Mouse (Mus musculus): ENCODE results near the gene Ugp2. TPM values are rescaled to one million over a fixed set of nuclear protein-coding genes. Genes with fewer than 3 reads are reported as not detected.

Gene Ugp2
- polyA plus RNA-seq, 1 experiment from 2014 or later: 42.9 TPM

DNA sequence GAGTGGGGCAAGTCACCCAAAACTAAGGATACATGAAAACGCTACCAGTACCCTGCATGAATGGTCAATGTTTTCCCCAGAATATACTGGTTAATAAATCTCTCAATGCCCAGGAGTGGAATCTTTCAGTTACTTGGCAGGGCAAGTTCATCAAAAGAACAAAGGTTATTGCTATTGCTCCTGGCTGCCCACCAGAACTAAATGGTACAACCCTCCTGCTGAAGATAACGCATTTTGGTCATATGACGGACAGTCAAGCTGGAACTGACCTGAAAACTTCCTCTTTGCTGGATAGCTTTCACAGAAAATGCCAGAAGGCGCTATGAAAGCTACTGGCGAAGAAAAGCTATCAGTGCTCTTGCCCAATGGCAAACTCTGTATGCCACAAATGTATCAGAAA, 45.2 kb downstream of the Ugp2 start:
- H3K27ac ChIP-seq (ENCODE audit: low read depth, low read length): no peak overlapping the region
- DNase-seq (ENCODE audit: low spot score) (no peak), ATAC-seq (no peak)
- H3K4me1 ChIP-seq (ENCODE audit: control insufficient read depth, insufficient read depth, low read length): no peaks in the 10 kb centered on the region
- peaks cover 40% of the 10 kb centered on the region for H3K36me3 ChIP-seq (ENCODE audit: control insufficient read depth, insufficient read depth, low read length)
- H3K9me3 ChIP-seq (replicated peaks; ENCODE audit: control insufficient read depth, low read length): no peaks in the 10 kb centered on the region
- no peak overlapping the region for H3K4me2 ChIP-seq (ENCODE audit: low read length)
- 93% methylated on average over 5 of the region's 5 CpGs for WGBS
- H3K9ac ChIP-seq (ENCODE audit: low read length): no peak overlapping the region
- H3K4me3 ChIP-seq (ENCODE audit: low read depth, low read length): no peak overlapping the region
- H3K27me3 ChIP-seq (replicated peaks; ENCODE audit: control insufficient read depth, insufficient read depth, low read length): no peaks in the 10 kb centered on the region

DNA sequence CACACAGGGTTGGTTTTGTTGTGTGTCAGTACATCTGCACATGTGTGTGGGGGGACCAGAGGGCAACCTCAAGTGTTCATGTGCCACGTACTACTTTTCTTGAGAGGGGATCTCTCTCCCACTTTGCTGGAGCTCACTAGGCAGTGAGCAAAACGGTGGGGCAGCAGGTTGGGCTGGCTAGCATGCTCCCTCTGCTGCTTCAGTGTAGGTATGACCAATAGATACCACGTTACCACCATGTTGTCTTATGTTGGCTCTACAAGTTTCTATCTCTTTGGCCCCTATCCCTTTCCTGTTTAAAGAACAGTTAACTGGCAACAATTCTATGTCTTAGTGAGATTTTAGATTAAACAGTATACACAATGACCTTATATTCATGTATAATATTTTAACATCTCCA, 48.7 kb downstream of the Ugp2 start:
- DNase-seq (ENCODE audit: low spot score) (no peak), ATAC-seq (no peak)
- H3K27ac ChIP-seq (ENCODE audit: low read depth, low read length): no peak overlapping the region
- peaks cover 23% of the 10 kb centered on the region for H3K36me3 ChIP-seq (ENCODE audit: control insufficient read depth, insufficient read depth, low read length)
- H3K4me2 ChIP-seq (ENCODE audit: low read length): no peak overlapping the region
- H3K27me3 ChIP-seq (replicated peaks; ENCODE audit: control insufficient read depth, insufficient read depth, low read length): no peaks in the 10 kb centered on the region
- H3K9me3 ChIP-seq (replicated peaks; ENCODE audit: control insufficient read depth, low read length): no peaks in the 10 kb centered on the region
- WGBS: 89% methylated on average over 3 of the region's 3 CpGs
- H3K9ac ChIP-seq (ENCODE audit: low read length): no peak overlapping the region
- H3K4me3 ChIP-seq (ENCODE audit: low read depth, low read length): no peak overlapping the region
- H3K4me1 ChIP-seq (ENCODE audit: control insufficient read depth, insufficient read depth, low read length): no peaks in the 10 kb centered on the region

DNA sequence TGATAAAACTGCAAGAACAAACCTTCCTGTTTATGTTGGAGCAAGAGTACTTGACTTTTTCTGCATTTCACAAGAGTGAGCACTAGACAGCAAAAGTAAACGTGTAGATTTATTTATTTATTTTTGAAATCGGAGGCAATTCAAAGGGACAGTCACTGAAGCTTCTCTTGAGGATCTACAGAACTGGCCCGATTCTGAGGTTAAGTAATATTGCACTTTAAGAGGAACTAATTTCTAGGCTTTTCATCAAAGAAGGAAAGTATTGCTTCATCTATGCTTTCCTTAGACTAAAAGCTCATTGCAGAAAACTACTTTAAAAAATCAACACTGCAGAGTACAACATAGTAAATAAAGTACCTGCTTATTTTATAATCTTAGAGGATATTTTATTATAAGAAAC, 49.4 kb downstream of the Ugp2 start:
- H3K4me1 ChIP-seq (ENCODE audit: control insufficient read depth, insufficient read depth, low read length): no peaks in the 10 kb centered on the region
- no peaks in the 10 kb centered on the region for H3K27me3 ChIP-seq (replicated peaks; ENCODE audit: control insufficient read depth, insufficient read depth, low read length)
- no peak overlapping the region for H3K27ac ChIP-seq (ENCODE audit: low read depth, low read length)
- DNase-seq (ENCODE audit: low spot score) (no peak), ATAC-seq (no peak)
- H3K9me3 ChIP-seq (replicated peaks; ENCODE audit: control insufficient read depth, low read length): no peaks in the 10 kb centered on the region
- no peak overlapping the region for H3K4me3 ChIP-seq (ENCODE audit: low read depth, low read length)
- 89% methylated on average over 3 of the region's 3 CpGs for WGBS
- no peak overlapping the region for H3K9ac ChIP-seq (ENCODE audit: low read length)
- H3K36me3 ChIP-seq (ENCODE audit: control insufficient read depth, insufficient read depth, low read length): peaks cover 22% of the 10 kb centered on the region
- no peak overlapping the region for H3K4me2 ChIP-seq (ENCODE audit: low read length)

DNA sequence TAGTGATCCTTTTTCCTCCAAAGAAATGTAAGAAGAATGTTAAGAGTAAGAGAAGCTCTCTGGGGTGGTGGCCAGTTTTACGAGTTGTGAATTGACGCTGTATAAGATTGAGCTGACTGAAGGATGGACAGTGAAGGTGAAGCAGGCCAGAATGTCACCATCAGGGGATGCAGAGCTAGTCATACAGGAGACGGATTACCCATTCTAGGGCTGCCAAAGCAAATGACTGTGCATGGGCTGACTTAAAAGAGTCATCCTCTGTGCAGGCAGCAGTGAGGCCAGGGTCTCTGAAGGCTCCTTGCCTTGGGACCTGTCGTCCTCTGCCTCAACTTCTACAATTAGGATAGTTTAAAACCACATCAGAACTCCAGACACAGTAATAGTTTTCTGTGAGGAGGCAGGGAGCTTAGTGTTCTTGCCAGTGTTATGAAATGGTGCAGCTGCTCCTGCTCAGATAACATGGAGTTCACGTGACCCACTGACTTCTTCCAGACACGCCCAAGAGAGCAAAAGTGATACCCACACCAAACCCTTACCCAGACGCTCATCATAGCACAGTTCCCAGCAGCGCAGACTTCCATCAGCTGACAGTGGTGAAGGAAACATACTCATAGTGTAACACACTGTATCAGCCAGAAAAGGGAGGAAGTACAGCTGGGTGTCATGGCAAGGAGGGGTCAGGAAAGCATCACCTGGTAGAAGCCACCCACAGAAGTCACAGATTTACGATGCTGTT, 56.9 kb downstream of the Ugp2 start:
- ATAC-seq (no peak), DNase-seq (ENCODE audit: low spot score) (no peak)
- H3K4me1 ChIP-seq (ENCODE audit: control insufficient read depth, insufficient read depth, low read length): no peaks in the 10 kb centered on the region
- no peaks in the 10 kb centered on the region for H3K27me3 ChIP-seq (replicated peaks; ENCODE audit: control insufficient read depth, insufficient read depth, low read length)
- no peaks in the 10 kb centered on the region for H3K9me3 ChIP-seq (replicated peaks; ENCODE audit: control insufficient read depth, low read length)
- H3K4me2 ChIP-seq (ENCODE audit: low read length): no peak overlapping the region
- no peak overlapping the region for H3K9ac ChIP-seq (ENCODE audit: low read length)
- H3K27ac ChIP-seq (ENCODE audit: low read depth, low read length): no peak overlapping the region
- WGBS: 94% methylated on average over 9 of the region's 9 CpGs
- H3K4me3 ChIP-seq (ENCODE audit: low read depth, low read length): no peak overlapping the region
- peaks cover 20% of the 10 kb centered on the region for H3K36me3 ChIP-seq (ENCODE audit: control insufficient read depth, insufficient read depth, low read length)

DNA sequence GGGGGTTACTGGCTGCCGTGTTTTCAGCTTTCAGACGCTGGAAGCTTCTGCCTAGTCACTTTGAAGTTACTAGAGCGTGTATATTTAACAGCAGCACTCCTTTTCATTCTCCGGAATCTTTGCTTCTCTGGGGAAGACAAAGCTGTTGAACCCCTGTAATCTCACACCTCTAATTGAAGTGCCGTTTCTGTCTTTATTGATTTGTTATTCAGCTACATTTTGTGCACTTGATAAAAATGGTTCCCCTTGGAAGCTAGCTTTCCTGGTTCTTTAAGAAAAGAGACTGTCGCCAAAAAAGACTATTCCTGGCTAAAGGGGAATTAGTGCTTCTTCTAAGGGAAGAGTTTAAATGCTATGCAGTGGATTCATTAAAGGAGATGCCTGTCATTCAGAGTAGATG, 61.5 kb downstream of the Ugp2 start:
- no peaks in the 10 kb centered on the region for H3K9me3 ChIP-seq (replicated peaks; ENCODE audit: control insufficient read depth, low read length)
- DNase-seq (ENCODE audit: low spot score) (peak; percentile 4), ATAC-seq (no peak)
- no peak overlapping the region for H3K4me3 ChIP-seq (ENCODE audit: low read depth, low read length)
- H3K36me3 ChIP-seq (ENCODE audit: control insufficient read depth, insufficient read depth, low read length): peaks cover 19% of the 10 kb centered on the region
- H3K4me2 ChIP-seq (ENCODE audit: low read length): no peak overlapping the region
- 13% methylated on average over 6 of the region's 6 CpGs for WGBS
- H3K9ac ChIP-seq (ENCODE audit: low read length): no peak overlapping the region
- H3K27me3 ChIP-seq (replicated peaks; ENCODE audit: control insufficient read depth, insufficient read depth, low read length): no peaks in the 10 kb centered on the region
- H3K4me1 ChIP-seq (ENCODE audit: control insufficient read depth, insufficient read depth, low read length): no peaks in the 10 kb centered on the region
- H3K27ac ChIP-seq (ENCODE audit: low read depth, low read length): no peak overlapping the region

DNA sequence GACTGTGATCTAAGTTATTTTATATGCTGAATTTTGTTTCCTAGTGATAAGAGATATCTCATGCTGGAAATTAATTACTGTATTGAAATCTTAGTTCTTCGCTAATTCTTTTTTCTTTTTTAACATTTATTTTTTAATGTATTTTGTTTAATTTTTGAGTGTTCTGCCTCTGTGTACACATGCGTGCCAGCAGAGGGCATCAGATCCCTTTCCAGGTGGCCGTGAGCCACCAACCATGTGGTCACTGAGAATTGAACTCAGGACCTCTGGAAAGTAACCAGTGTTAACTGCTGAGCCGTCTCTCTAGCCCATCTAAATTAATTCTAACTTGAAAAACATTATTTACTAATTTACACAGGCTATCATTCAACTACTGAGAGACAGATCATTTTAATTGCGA, 62.9 kb downstream of the Ugp2 start:
- Histone ChIP-seq H3K4me2 (ENCODE audit: low read length) (no peak overlapping the region), H3K27me3 (replicated peaks; ENCODE audit: control insufficient read depth, insufficient read depth, low read length) (no peaks in the 10 kb centered on the region), H3K4me1 (ENCODE audit: control insufficient read depth, insufficient read depth, low read length) (no peaks in the 10 kb centered on the region), H3K9ac (ENCODE audit: low read length) (no peak overlapping the region), H3K9me3 (replicated peaks; ENCODE audit: control insufficient read depth, low read length) (no peaks in the 10 kb centered on the region), H3K36me3 (ENCODE audit: control insufficient read depth, insufficient read depth, low read length) (peaks cover 12% of the 10 kb centered on the region), H3K4me3 (ENCODE audit: low read depth, low read length) (no peak overlapping the region), H3K27ac (ENCODE audit: low read depth, low read length) (no peak overlapping the region)
- WGBS: 84% methylated on average over 5 of the region's 5 CpGs
- ATAC-seq: no peak
- no peak for DNase-seq (ENCODE audit: low spot score)

DNA sequence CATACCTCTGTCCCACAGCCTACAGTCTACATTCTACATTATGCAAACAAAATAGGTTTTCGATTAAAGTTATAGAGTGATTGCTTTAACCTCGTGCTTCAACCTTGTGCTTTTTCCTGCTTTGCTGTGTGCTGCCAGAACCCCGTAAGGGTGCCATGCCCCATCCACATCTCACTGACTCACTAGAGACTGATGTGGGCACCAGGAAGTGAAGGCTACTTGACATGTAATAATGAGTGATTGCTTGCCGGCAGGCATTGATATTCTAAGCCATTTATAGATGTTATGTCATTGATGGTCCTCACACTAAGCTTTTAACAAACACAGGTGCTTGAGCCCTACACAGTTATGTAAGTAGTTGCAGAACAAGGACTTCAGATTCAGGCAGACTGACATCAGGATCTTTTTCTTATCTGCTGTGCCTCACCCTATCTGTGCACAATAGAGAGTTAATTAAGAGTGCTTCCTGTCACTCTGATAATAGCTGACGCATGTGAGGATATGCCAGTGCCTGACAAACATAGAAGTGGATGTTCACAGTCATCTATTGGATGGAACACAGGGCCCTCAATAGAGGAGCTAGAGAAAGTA, 63.8 kb downstream of the Ugp2 start:
- no peaks in the 10 kb centered on the region for H3K27me3 ChIP-seq (replicated peaks; ENCODE audit: control insufficient read depth, insufficient read depth, low read length)
- WGBS: 86% methylated on average over 5 of the region's 5 CpGs
- no peak overlapping the region for H3K4me2 ChIP-seq (ENCODE audit: low read length)
- H3K9ac ChIP-seq (ENCODE audit: low read length): no peak overlapping the region
- DNase-seq (ENCODE audit: low spot score): no peak
- peaks cover 13% of the 10 kb centered on the region for H3K36me3 ChIP-seq (ENCODE audit: control insufficient read depth, insufficient read depth, low read length)
- no peaks in the 10 kb centered on the region for H3K9me3 ChIP-seq (replicated peaks; ENCODE audit: control insufficient read depth, low read length)
- H3K4me3 ChIP-seq (ENCODE audit: low read depth, low read length): no peak overlapping the region
- H3K4me1 ChIP-seq (ENCODE audit: control insufficient read depth, insufficient read depth, low read length): no peaks in the 10 kb centered on the region
- no peak for ATAC-seq
- H3K27ac ChIP-seq (ENCODE audit: low read depth, low read length): no peak overlapping the region

DNA sequence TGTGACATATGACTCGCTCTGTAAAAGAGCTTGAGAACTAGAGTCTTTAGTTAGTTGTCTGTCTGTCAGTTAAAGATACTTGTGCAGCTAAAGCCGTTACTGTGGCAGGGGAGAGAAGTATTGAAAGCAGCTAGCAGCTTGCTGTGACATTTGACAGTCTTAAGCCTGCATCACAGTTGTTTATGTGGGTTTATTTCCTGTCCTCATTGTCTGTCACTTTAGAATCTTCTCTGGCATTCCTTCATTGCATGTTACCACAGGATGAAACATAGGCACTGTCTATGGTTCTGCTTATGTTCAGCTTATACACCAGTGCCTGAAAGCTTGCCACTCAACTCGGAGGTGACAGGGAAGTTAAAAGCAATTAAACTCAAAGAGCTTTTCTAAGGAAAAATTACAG, 67.4 kb downstream of the Ugp2 start:
- Histone ChIP-seq H3K4me1 (ENCODE audit: control insufficient read depth, insufficient read depth, low read length) (no peaks in the 10 kb centered on the region), H3K4me3 (ENCODE audit: low read depth, low read length) (no peak overlapping the region), H3K4me2 (ENCODE audit: low read length) (no peak overlapping the region), H3K27ac (ENCODE audit: low read depth, low read length) (no peak overlapping the region), H3K27me3 (replicated peaks; ENCODE audit: control insufficient read depth, insufficient read depth, low read length) (no peaks in the 10 kb centered on the region), H3K9ac (ENCODE audit: low read length) (no peak overlapping the region), H3K9me3 (replicated peaks; ENCODE audit: control insufficient read depth, low read length) (no peaks in the 10 kb centered on the region), H3K36me3 (ENCODE audit: control insufficient read depth, insufficient read depth, low read length) (peaks cover 23% of the 10 kb centered on the region)
- WGBS: 63% methylated on average over 3 of the region's 3 CpGs
- no peak for DNase-seq (ENCODE audit: low spot score)
- no peak for ATAC-seq

DNA sequence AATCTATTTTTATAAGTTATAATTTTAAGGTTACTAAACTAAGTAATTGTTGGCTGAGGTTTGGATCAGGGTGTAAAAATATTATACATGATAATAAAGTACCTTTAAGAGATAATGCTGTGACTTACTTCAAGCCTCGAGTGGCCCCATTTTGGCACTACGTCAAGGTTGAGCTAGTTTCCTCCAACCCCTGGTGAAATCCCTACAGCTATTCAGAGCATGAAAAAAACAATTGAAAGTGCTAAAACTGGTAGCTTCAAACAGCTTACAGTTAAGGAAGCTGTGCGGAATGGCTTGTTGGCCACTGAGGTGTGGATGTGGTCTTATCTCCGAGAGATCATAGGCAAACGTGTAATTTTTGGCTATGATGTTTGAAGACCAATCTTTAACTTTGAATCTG, 75.5 kb downstream of the Ugp2 start:
- Histone ChIP-seq H3K9ac (ENCODE audit: low read length) (no peak overlapping the region), H3K9me3 (replicated peaks; ENCODE audit: control insufficient read depth, low read length) (no peaks in the 10 kb centered on the region), H3K36me3 (ENCODE audit: control insufficient read depth, insufficient read depth, low read length) (peaks cover 13% of the 10 kb centered on the region), H3K4me3 (ENCODE audit: low read depth, low read length) (no peak overlapping the region), H3K4me1 (ENCODE audit: control insufficient read depth, insufficient read depth, low read length) (no peaks in the 10 kb centered on the region), H3K27me3 (replicated peaks; ENCODE audit: control insufficient read depth, insufficient read depth, low read length) (no peaks in the 10 kb centered on the region), H3K4me2 (ENCODE audit: low read length) (no peak overlapping the region), H3K27ac (ENCODE audit: low read depth, low read length) (no peak overlapping the region)
- no peak for DNase-seq (ENCODE audit: low spot score)
- WGBS: 90% methylated on average over 5 of the region's 5 CpGs
- no peak for ATAC-seq

Data from forebrain, embryonic 14.5 days (tissue).